Mouse (Mus musculus): ENCODE results near the gene Dlgap1. TPM values are rescaled to one million over a fixed set of nuclear protein-coding genes. Genes with fewer than 3 reads are reported as not detected.

Gene Dlgap1
- total RNA-seq, 1 experiment from 2014 or later = not detected

DNA sequence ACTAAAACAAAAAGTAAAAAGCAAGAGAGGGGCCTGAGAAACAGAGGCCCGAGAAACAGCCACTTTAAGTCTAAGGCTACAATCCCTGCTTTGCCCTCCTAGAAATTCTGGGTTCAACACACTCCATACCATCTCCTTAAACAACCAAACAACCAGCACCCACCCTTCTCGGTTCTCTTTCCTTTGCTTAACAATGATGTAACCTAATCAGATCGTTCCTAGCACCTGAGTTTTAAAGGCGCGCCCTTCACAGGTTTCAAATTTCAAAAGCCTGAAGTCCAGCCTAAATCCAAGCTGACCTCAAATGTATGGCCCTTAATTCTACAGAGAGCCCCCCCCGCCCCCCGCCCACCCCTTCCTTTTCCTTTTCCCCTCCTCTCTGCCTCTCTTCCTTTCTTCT, 810.9 kb downstream of the Dlgap1 start:
- no peak for ATAC-seq (replicated peaks in 1 of 2; ENCODE audit: insufficient read depth in 1 of 2, low FRiP score in 2 of 2, low TSS enrichment in 1 of 2, low read depth in 1 of 2, poor library complexity in 2 of 2, severe bottlenecking in 2 of 2)

DNA sequence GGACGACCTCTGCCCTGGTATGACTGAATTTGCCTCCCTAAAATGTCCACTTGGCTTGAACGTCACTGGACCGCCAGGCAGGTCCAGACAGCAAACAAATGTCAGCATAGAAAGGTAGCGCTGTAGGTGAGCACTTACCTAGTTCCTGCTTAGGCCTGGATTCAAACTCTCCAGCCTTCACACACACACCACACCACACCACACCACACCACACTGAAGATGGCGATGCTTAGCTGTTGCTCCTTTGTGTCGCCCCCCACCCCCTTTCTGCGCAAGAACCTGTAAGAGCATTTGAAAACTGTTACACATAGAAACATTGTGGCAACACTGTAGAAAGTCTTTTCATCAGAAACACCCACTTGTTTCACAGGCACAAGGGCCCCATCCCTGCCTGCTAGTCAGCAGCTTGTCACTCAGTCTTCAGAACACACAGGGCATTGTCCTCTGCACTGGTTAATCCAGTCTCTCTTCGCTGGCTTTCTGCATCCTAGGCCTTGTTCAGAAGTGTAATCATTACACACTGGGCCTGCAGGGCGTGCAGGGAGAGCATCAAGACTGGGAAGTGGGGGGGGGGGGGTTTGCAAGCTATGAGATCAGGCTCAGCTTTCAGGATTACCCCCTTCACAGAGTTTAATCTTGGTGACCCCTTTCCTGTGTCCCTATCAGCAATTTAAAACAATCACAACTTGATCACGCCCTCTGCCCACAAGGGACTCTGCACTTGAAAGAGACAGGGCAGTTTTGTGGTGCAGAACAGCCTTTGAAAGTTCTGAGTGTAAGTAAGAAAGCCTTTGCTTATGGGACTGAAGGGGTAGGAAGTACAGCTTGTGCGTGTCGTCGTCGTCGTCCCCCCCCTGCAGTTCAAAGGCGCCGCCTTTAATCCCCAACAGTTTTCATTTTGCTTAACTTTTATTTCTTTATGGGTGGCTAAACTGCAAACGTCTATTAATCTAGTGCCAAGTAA, 812.1 kb downstream of the Dlgap1 start:
- no peak for ATAC-seq (replicated peaks in 1 of 2; ENCODE audit: insufficient read depth in 1 of 2, low FRiP score in 2 of 2, low TSS enrichment in 1 of 2, low read depth in 1 of 2, poor library complexity in 2 of 2, severe bottlenecking in 2 of 2)

DNA sequence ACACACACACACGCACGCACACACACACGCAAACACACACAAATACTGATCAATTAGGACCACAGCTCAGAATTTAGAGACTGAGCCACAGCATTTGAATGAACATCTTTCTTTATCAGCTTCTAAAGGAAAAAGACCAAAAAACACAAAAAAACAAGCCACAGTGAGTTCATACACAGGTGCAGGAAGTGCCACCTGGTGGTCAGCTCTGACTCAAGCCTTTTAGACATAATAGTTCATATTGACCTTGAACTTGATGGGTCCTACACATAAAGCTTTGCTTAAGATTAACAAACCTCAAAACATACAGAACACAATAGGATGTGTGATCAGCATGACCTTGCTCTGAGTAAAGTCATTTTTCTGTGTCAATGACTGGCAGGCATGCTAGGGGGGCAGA, 814.4 kb downstream of the Dlgap1 start:
- no peak for ATAC-seq (replicated peaks in 1 of 2; ENCODE audit: insufficient read depth in 1 of 2, low FRiP score in 2 of 2, low TSS enrichment in 1 of 2, low read depth in 1 of 2, poor library complexity in 2 of 2, severe bottlenecking in 2 of 2)

DNA sequence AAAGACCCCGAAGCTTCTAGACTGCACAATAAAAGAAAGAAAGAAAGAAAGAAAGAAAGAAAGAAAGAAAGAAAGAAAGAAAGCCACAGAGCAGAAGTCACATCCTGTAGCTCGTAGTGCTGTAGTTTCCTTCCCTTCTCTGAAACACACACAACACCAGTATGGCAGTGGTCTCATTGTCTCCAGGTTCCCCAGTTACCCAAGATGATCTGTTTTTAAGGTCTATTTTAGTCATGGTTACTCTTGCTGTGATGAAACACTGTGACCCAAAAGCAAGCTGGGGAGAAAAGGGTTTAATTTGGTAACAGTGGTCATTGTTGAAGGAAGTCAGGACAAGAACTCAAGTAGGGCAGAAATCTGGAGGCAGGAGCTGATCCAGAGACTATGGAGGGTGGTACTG, 818.5 kb downstream of the Dlgap1 start:
- no peak for ATAC-seq (replicated peaks in 1 of 2; ENCODE audit: insufficient read depth in 1 of 2, low FRiP score in 2 of 2, low TSS enrichment in 1 of 2, low read depth in 1 of 2, poor library complexity in 2 of 2, severe bottlenecking in 2 of 2)

DNA sequence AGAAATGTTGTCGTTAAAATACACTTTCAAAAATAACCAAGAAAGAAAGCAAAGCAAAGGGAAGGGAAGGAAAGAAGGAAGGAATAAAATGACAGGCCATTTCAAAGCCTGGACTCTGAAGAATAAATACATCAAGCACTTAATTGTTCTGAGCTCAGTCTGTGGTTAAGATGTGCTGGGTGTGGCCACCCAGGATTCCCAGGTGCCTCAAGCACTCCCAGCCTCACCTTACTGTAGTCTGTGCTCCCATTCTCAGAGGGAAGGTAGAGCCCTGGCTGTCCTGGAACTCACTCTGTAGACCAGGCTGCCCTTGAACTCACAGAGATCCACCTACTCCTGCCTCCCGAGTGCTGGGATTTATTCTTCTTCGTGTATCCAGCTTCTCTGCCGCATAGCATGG, 821.9 kb downstream of the Dlgap1 start:
- ATAC-seq (replicated peaks in 1 of 2; ENCODE audit: insufficient read depth in 1 of 2, low FRiP score in 2 of 2, low TSS enrichment in 1 of 2, low read depth in 1 of 2, poor library complexity in 2 of 2, severe bottlenecking in 2 of 2) = no peak

DNA sequence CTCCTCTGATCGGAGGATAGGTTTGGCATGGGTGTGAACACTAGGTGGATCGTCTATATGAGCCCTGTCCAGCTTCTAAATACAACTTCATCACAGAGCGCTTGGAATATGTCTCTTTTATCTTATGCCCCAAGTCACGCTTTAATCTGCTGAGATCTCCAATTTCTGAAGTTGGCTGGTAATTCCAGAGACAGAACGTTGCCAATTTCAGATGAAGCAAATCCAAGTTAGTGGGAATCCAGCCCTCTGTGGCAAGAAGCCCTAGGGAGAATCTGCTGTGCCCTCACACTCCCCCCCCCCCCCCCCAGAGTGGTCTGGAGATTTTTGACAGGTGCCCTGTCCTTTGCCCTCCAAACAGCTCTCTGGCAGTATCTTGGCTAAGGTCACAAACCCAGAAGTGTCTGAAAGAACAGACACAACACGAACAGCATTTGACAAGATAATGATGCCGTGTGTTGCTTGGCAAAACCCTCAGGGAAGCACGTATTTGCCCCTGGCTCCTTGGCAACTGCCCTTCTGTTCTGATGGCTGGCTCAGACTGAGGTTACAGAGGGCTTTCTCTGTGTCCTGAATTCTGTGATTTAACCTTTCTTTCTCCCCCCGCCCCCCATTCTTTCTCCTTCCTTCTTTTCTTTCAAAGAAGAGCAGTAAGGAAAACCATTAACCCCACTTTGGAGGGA, 822.9 kb downstream of the Dlgap1 start:
- no peak for ATAC-seq (replicated peaks in 1 of 2; ENCODE audit: insufficient read depth in 1 of 2, low FRiP score in 2 of 2, low TSS enrichment in 1 of 2, low read depth in 1 of 2, poor library complexity in 2 of 2, severe bottlenecking in 2 of 2)

DNA sequence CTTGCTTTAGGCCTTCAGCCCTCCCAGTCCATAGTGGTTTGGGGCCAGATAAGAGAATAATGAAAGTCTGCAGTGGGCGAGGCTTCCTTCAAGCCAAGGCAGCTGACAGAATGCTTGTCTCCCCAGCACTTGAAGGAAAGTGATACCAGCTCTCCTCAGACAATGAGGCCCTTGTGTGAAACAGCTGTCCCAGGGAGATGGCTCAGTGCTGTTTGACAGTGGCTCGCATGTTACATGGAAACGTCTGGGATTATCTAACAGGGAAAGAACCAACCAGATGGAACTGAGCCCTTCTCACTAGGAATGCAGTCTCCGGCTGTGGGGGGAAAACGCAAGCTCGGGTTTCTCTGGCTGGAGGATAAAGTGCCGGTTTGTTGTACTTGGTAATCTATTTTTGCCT, 825.4 kb downstream of the Dlgap1 start:
- no peak for ATAC-seq (replicated peaks in 1 of 2; ENCODE audit: insufficient read depth in 1 of 2, low FRiP score in 2 of 2, low TSS enrichment in 1 of 2, low read depth in 1 of 2, poor library complexity in 2 of 2, severe bottlenecking in 2 of 2)

DNA sequence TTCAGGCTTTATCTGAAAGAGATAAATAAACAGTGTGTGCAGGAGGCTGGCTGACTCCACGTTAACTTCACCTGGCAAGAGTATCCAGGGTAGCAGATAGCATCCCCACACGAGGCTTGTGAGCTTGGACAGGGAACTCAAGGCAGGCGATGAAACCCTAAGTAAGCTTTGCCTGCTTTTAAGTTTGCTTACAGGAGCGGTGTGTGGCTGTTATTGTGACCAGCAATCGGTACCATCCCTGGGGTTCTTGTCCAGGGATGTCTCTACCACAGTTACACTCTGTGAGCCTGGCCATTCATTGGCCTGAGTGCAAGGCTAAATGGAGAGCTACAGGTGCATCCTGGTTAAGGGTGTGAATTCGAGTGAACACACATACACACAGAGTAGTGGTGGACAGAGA, 825.8 kb downstream of the Dlgap1 start:
- no peak for ATAC-seq (replicated peaks in 1 of 2; ENCODE audit: insufficient read depth in 1 of 2, low FRiP score in 2 of 2, low TSS enrichment in 1 of 2, low read depth in 1 of 2, poor library complexity in 2 of 2, severe bottlenecking in 2 of 2)

DNA sequence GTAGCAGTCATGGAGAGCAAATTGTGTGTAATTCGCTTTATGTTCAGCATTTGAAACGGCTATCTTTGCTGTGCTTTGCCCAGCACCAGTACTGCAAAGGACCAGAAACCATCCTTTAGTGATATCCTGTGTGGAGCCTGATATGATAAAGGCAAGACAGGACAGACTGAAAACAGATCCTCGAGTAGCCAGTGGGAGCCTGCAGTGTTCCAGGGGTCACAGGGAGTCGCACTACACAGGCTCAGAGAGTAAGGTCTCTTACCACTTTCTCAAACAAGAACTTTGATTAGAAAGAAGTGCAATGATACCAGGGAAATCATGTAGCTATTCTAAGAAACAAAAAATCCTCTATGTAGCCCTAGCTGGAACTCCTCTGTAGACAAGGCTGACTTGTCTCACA, 826.3 kb downstream of the Dlgap1 start:
- no peak for ATAC-seq (replicated peaks in 1 of 2; ENCODE audit: insufficient read depth in 1 of 2, low FRiP score in 2 of 2, low TSS enrichment in 1 of 2, low read depth in 1 of 2, poor library complexity in 2 of 2, severe bottlenecking in 2 of 2)

DNA sequence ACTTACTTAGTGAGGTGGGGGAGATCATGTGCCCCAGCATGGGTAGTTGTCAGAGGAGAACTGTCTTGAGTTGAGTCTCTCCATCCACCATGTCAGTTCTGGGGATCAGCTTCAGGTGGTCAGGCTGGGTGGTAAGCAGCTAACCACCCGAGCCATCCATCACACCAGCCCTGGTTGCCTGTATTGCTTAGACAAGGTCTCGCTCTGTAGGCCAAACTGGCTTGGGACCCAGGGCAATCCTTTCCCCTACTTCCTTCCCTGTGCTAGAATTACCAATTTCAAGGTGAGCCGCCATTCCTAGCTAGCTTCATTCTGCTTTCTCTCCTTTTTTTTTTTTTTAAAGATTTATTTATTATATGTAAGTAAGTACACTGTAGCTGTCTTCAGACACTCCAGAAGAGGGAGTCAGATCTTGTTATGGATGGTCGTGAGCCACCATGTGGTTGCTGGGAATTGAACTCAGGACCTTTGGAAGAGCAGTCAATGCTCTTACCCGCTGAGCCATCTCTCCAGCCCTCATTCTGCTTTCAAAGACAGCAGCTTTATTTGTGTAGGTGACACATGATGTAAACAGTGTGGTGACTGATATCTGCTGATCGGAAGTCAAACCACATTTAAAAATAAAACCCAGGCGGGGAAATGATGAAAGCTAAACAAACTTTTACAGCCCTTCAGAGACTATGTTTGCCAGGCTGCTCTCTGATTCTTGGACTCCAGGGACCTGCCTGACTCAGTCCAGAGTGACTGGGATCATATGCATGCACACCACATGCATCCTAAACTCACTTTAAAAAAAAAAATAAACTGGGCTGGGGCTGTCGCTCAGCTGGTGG, 828.3 kb downstream of the Dlgap1 start:
- no peak for ATAC-seq (replicated peaks in 1 of 2; ENCODE audit: insufficient read depth in 1 of 2, low FRiP score in 2 of 2, low TSS enrichment in 1 of 2, low read depth in 1 of 2, poor library complexity in 2 of 2, severe bottlenecking in 2 of 2)

DNA sequence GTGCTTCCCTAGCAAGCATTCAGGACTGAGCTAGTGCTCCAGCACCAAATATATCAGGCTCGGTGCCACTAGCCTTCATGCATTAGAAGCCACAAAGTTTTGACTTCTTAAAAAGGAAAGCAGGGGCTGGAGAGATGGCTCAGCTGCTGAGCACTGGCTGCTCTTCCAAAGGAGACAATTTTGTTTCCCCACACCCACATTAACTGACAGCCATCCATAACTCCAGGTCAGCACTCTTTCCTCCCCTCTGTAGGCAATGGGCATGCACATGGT, 828.8 kb downstream of the Dlgap1 start:
- ATAC-seq (replicated peaks in 1 of 2; ENCODE audit: insufficient read depth in 1 of 2, low FRiP score in 2 of 2, low TSS enrichment in 1 of 2, low read depth in 1 of 2, poor library complexity in 2 of 2, severe bottlenecking in 2 of 2) = no peak

DNA sequence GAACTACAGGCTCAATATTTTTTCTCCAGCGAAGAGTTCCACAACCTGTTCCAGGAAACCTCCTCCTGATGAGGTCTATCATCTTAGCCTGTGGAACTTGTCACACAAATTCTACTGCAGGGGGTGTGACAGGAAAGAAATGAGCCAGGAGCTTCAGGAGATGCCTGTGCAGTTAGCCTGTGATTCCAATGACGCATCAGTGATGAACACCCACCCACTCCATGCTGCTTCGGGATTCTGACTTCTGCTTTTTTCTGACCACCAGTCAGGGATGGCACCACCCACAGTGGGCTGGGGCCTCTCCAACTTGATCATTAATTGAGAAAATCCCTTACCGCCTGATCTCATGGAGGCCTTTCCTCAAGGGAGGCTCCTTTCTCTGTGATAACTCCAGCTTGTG, 830.4 kb downstream of the Dlgap1 start:
- ATAC-seq (replicated peaks in 1 of 2; ENCODE audit: insufficient read depth in 1 of 2, low FRiP score in 2 of 2, low TSS enrichment in 1 of 2, low read depth in 1 of 2, poor library complexity in 2 of 2, severe bottlenecking in 2 of 2) = peak; percentile 59 to 62

DNA sequence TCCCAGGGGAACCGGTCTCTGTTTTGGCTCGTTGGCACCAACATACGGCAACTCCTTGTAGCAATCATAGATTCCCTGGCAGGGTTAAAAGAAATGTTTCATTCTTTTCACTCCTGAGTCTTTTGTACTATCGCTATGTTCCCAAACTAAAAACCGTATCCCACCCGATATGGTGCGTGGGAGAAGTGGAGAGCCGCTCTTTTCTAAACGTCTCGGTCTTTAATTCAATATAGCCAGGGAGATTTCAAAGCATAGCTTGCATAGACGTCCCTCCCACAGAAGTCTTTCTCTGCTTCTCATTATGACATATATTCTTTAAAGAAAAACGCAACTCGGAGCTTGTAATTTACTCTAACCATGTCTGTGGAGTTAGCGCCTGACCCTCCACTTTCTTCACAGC, 833.1 kb downstream of the Dlgap1 start:
- ATAC-seq (replicated peaks in 1 of 2; ENCODE audit: insufficient read depth in 1 of 2, low FRiP score in 2 of 2, low TSS enrichment in 1 of 2, low read depth in 1 of 2, poor library complexity in 2 of 2, severe bottlenecking in 2 of 2) = no peak

DNA sequence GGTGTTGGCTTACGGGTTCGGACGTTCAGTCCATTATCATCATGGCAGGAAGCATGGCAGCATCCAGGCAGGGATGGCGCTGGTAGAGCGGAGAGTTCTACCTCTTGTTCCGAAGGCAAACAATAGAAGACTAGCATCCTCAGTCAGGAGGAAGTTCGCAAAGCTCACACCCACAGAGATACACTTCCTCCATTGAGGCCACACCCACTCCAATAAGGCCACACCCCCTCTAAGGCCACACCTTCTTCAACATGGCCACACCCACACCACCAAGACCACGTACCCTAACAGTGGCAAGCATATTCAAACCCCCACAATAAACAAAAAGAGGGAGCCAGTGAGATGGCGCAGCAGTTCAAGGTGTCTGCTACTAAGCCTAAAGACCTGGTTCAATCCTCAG, 837.0 kb downstream of the Dlgap1 start:
- ATAC-seq (replicated peaks in 1 of 2; ENCODE audit: insufficient read depth in 1 of 2, low FRiP score in 2 of 2, low TSS enrichment in 1 of 2, low read depth in 1 of 2, poor library complexity in 2 of 2, severe bottlenecking in 2 of 2) = no peak

DNA sequence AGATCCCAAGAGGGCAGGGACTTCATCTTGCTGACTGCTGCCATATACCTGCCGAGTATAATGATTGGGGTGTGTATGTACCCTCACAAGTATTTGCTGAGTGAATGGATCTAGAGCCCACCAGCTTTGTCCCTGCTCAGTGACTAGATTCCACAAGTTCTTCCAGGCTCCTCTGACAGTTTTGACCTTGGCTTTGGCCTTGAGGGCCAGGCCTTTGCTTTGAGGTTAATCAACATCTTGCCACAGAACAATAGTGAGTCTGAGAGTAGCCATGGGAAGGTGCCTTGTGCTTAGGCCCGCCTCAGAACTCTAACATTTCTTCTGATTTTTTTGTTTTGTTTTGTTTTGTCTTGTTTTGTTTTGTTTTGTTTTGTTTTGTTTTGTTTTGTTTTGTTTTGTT, 837.7 kb downstream of the Dlgap1 start:
- ATAC-seq (replicated peaks in 1 of 2; ENCODE audit: insufficient read depth in 1 of 2, low FRiP score in 2 of 2, low TSS enrichment in 1 of 2, low read depth in 1 of 2, poor library complexity in 2 of 2, severe bottlenecking in 2 of 2) = no peak

DNA sequence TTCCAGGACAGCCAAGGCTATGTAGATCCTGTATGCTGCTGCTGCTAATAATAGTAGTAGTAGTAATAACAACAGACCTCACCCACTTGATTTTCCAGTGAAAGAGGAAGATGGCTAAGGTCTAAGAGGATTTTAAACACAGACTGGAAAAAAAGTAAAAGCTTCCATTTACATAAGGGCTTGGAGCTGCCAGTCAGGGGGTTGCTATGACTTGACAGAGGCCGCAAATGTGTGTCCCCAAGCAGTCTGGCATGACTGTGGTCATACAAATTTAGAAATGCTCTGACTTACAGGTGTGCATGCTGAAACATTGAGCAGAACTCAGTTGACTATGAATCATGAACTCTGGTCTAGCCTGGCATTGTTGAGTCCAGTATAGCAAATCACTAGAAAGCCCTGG, 839.0 kb downstream of the Dlgap1 start:
- no peak for ATAC-seq (replicated peaks in 1 of 2; ENCODE audit: insufficient read depth in 1 of 2, low FRiP score in 2 of 2, low TSS enrichment in 1 of 2, low read depth in 1 of 2, poor library complexity in 2 of 2, severe bottlenecking in 2 of 2)

DNA sequence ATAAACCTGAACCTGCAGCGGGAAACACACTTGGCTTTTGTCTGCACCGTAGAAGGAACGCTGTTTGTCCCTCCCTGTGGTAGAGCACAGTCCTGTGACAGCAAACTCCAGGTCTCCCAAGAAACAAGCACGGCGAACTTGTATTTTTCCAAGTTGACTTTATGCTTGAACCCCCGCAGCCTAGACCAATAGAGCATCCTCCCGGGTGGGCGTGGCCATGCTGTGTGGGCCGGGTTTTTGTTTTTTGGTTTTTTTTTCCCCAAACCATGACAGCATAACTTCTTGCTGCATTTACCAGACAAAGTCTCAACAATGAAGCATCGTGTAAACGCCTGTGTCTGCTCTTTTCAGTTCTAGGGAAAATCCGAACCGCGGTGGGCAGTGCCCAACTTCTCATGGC, 840.0 kb downstream of the Dlgap1 start:
- ATAC-seq (replicated peaks in 1 of 2; ENCODE audit: insufficient read depth in 1 of 2, low FRiP score in 2 of 2, low TSS enrichment in 1 of 2, low read depth in 1 of 2, poor library complexity in 2 of 2, severe bottlenecking in 2 of 2) = no peak

DNA sequence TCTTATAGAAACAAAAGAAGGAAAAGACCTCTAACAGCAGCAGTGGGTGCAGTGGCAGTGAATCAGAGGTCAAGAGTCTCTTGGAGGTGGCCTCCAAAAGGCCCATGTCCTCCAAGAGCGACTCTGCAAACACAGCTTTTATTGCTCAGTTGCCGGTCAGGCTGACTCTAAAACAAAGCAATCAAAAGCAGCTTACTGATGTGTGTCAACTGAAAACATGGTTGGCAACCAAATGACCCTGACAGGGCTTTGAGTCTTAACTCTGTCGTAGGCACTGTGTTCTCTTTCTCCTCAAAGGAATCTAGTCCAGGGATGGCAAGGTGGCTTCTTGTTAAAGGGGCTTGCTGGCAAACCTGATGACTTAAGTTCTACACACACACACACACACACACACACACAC, 840.9 kb downstream of the Dlgap1 start:
- ATAC-seq (replicated peaks in 1 of 2; ENCODE audit: insufficient read depth in 1 of 2, low FRiP score in 2 of 2, low TSS enrichment in 1 of 2, low read depth in 1 of 2, poor library complexity in 2 of 2, severe bottlenecking in 2 of 2) = no peak

Data from hematopoietic stem cell, adult 5-6 weeks (primary cell).